Mouse (Mus musculus) macrophage (primary cell): ENCODE results near the gene Cfdp1. TPM values are rescaled to one million over a fixed set of nuclear protein-coding genes. Genes with fewer than 3 reads are reported as not detected.

Source experiments
- H3K27ac ChIP-seq: fragments of 350-480 bp; formaldehyde crosslinking; 2 replicates; pipeline ENCODE4 v1.9.0; 2021
- H3K36me3 ChIP-seq: fragments of 350-480 bp; formaldehyde crosslinking; 2 replicates; pipeline ENCODE4 v1.9.0; 2021; ENCODE audit errors: inconsistent target
- H3K4me3 ChIP-seq: fragments of 350-480 bp; formaldehyde crosslinking; 2 replicates; pipeline ENCODE4 v1.9.0; 2021; ENCODE audit errors: inconsistent target
- H3K79me2 ChIP-seq: fragments of 350-480 bp; formaldehyde crosslinking; 2 replicates; pipeline ENCODE4 v1.9.0; 2021; ENCODE audit errors: inconsistent target
- WGBS: methylation state at CpG from one replicate; pipeline ENCODE4 v1.1.7; 2026; ENCODE audit warnings: inconsistent platforms; ENCODE audit not compliant: missing documents; 5-methylcytosine and 5-hydroxymethylcytosine counted together
- polyA plus RNA-seq: library from polyadenylated mRNA; stranded (reverse); fragments of 250-400 nt; gene quantifications from 3 replicates; pipeline ENCODE4 v1.2.4, GENCODE M21; 2018; ENCODE audit warnings: inconsistent platforms

Gene Cfdp1
- polyA plus RNA-seq, 1 experiment from 2014 or later = 192 TPM

DNA sequence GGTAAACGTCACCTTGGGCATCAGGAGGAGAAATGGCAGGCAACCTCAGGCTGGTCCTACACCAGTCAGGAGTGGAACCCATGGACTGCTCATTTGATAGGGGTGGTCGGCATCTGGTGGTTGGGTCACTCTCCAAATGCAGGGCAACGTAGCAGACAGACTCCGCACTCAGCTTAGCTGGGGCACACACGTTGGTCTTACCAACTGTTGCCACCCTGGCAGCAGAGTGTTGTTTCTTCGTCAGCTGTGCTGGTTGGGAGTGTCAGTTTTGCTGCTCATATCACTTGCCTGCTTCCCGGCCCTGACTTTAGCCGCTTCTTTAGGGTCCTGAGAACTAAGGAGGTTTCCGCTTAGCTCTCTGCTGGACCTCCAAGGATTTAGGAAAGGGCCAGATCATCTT is 96.5 kb downstream of the Cfdp1 start:
- H3K27ac ChIP-seq = no peak overlapping the region
- H3K36me3 ChIP-seq = no peaks in the 10 kb centered on the region
- no peaks in the 10 kb centered on the region for H3K79me2 ChIP-seq
- no peak overlapping the region for H3K4me3 ChIP-seq
- 93% methylated on average over 9 of the region's 9 CpGs for WGBS

DNA sequence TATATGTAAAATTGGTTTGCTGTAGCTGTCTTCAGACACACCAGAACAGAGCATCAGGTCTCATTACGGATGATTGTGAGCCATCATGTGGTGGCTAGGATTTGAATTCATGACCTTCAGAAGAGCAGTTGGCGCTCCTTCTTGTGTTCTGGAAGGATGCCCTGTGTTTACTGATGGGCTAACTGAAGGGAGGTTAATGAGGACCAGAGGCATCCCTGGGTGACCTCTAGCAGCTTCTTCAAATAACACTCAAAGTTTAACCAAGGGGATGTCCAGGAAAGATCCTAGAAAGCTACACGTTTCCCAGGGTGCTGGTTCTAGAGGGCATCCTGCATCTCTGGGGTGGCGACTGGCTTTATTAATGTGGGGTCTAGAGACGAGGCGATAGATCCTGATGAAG is 99.4 kb downstream of the Cfdp1 start:
- Histone ChIP-seq H3K4me3 (no peak overlapping the region), H3K36me3 (no peaks in the 10 kb centered on the region), H3K79me2 (no peaks in the 10 kb centered on the region), H3K27ac (no peak overlapping the region)
- 94% methylated on average over 6 of the region's 6 CpGs for WGBS

- H3K27ac ChIP-seq = no peak overlapping the region
- WGBS = 50% methylated on average over 2 of the region's 2 CpGs
These were observed 100.0 kb downstream of the Cfdp1 start for GRCm38 (mm10) chr8:111754088-111754487.

GRCm38 (mm10) chr8:111748766-111749165 is 105.3 kb downstream of the Cfdp1 start:
- no peaks in the 10 kb centered on the region for H3K79me2 ChIP-seq
- no peak overlapping the region for H3K4me3 ChIP-seq
- 22% methylated on average over 6 of the region's 6 CpGs for WGBS
- H3K27ac ChIP-seq = no peak overlapping the region
- no peaks in the 10 kb centered on the region for H3K36me3 ChIP-seq

More at GRCm38 (mm10) chr8:111754088-111754487, 100.0 kb downstream of the Cfdp1 start:
- H3K79me2 ChIP-seq = no peaks in the 10 kb centered on the region
- no peaks in the 10 kb centered on the region for H3K36me3 ChIP-seq
- H3K4me3 ChIP-seq = no peak overlapping the region

- Histone ChIP-seq H3K4me3 (no peak overlapping the region), H3K36me3 (no peaks in the 10 kb centered on the region), H3K79me2 (no peaks in the 10 kb centered on the region), H3K27ac (no peak overlapping the region)
- 91% methylated on average over 8 of the region's 8 CpGs for WGBS
These were observed 106.0 kb downstream of the Cfdp1 start for GRCm38 (mm10) chr8:111747866-111748649.

DNA sequence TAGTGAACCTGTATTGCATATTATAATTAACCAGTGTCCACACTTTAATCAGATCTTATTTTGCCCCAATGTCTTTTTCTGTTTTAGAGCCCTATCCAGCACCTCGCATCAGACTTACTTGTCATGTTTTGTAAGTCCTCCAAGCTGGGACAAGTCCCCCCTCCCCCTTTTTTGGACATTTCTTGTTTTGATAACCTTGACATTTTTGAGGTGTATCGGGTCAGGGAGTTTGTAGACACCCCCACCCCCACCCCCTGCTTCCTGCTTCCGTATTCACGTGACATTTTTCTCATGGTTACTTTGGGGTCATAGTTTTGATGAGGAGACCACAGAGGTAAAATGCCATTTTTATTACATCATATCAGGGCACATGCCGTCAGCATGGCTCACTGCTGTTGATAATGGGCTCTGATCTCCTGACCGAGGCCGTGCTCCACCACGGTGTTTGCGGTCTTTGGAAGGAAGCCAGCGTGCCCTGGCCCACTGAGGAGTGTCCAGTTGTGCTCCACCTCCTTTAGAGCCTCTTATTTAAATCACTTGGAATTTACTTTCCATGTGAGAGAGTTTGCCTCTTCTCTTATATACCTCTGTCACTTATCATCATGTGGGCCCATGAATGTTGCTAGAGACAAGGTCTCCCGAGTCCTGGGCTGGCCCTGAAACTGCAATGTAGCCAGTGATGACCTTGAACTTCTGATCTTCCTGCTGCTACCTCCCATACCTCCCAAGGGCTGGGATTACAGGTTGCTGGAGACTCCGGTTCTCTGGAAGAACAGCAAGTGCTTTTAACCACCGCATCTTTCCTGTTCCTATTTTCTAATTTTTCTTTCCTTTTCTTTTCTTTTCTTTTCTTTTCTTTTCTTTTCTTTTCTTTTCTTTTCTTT is 107.3 kb downstream of the Cfdp1 start:
- no peaks in the 10 kb centered on the region for H3K79me2 ChIP-seq
- WGBS = 61% methylated on average over 13 of the region's 13 CpGs

GRCm38 (mm10) chr8:111745591-111746418 is 108.3 kb downstream of the Cfdp1 start:
- 9% methylated on average over 22 of the region's 23 CpGs for WGBS
- H3K4me3 ChIP-seq = no peak overlapping the region
- no peak overlapping the region for H3K27ac ChIP-seq
- no peaks in the 10 kb centered on the region for H3K79me2 ChIP-seq
- no peaks in the 10 kb centered on the region for H3K36me3 ChIP-seq

More for the DNA sequence above, 107.3 kb downstream of the Cfdp1 start:
- Histone ChIP-seq H3K4me3 (no peak overlapping the region), H3K27ac (no peak overlapping the region), H3K36me3 (no peaks in the 10 kb centered on the region)

GRCm38 (mm10) chr8:111745086-111745485 is 109.0 kb downstream of the Cfdp1 start:
- H3K79me2 ChIP-seq = no peaks in the 10 kb centered on the region
- no peaks in the 10 kb centered on the region for H3K36me3 ChIP-seq
- H3K4me3 ChIP-seq = no peak overlapping the region
- WGBS = 85% methylated on average over 3 of the region's 5 CpGs
- no peak overlapping the region for H3K27ac ChIP-seq

GRCm38 (mm10) chr8:111743792-111744696 is 110.0 kb downstream of the Cfdp1 start, which contains the start of gene Bcar1:
Gene Bcar1 (minus strand): TSS chr8:111743809.
- Histone ChIP-seq H3K36me3 (no peaks in the 10 kb centered on the region), H3K79me2 (no peaks in the 10 kb centered on the region), H3K27ac (no peak within 1 kb of the TSS), H3K4me3 (no peak within 1 kb of the TSS)
- 16% methylated on average over 39 of the region's 40 CpGs for WGBS

GRCm38 (mm10) chr8:111743101-111743791 is 110.8 kb downstream of the Cfdp1 start:
- Histone ChIP-seq H3K27ac (no peak overlapping the region), H3K4me3 (no peak overlapping the region), H3K36me3 (no peaks in the 10 kb centered on the region), H3K79me2 (no peaks in the 10 kb centered on the region)
- WGBS = 5% methylated on average over 39 of the region's 44 CpGs

DNA sequence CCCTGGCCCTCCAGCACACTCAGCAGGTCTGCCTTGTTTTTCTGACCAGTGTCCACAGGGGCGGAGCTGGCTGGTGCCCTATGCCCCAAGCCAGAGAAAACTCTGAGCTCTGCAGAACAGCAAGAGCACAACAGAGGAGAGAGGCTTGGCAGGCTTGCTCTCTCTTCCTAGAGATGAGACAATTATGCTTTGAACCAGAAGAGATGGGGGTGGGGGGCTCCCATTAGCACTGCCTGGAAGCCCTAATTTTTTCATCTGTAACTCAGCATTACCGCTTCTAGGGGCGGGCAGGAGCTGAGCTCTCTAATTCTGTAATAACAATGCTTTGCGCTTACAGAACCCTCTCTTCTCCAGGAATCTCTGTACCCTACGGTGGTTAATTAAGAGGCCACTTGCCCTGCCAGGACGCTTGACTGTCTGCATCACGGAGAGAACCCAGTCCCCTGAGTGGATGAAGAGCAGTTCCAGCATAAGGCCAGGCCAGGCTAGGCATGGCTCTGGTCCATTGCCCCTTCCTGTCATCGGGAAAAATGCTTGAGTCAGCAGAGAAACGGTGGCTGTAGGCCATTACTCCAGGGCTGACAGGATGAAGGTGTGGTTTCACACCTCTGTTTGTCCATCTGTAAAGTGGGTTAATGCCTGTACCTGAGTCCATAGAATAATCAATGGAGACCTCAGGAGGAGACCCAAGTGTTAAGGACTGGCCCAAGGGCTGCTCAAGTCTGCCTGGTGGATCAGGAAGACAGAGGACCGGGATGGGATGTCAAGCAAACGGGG is 111.6 kb downstream of the Cfdp1 start:
- no peaks in the 10 kb centered on the region for H3K79me2 ChIP-seq
- WGBS = 47% methylated on average over 10 of the region's 11 CpGs
- H3K4me3 ChIP-seq = no peak overlapping the region
- H3K27ac ChIP-seq = no peak overlapping the region
- H3K36me3 ChIP-seq = no peaks in the 10 kb centered on the region

DNA sequence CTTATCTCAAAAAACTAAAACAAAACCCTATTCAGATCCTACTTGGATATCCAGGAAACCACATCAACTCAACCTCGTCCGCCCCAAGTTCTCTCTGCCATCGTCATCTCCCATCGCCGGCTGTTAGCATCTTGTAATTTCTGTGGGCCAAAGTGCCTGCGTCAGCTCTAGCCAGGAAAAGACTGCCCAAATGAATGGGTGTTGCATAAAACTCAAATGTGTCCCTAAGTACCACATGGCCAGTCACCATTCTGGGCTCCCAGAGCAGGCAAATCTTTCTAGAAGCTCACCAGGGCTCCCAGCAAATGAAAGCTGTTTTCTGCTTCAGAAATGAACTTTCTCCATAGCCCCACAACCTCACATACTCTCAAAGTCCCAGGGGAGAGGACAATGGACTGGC is 112.5 kb downstream of the Cfdp1 start:
- Histone ChIP-seq H3K27ac (no peak overlapping the region), H3K4me3 (no peak overlapping the region), H3K36me3 (no peaks in the 10 kb centered on the region), H3K79me2 (no peaks in the 10 kb centered on the region)
- 45% methylated on average over 6 of the region's 6 CpGs for WGBS
